Mouse (Mus musculus) bone marrow macrophage, adult 2 months (primary cell): ENCODE data around the gene Celsr2.

Experiments used
- CTCF ChIP-seq: IDR thresholded peaks from 2 replicates; pipeline ENCODE4 v1.5.1; 2012; ENCODE audit warnings: low read depth, mild to moderate bottlenecking, low read length, moderate library complexity
- POLR2A ChIP-seq: IDR thresholded peaks from 2 replicates; pipeline ENCODE4 v1.6.1; 2012; ENCODE audit warnings: mild to moderate bottlenecking, low read depth, low read length, borderline replicate concordance

- TF ChIP-seq POLR2A (no peak), CTCF (no peak)
Measured at GRCm38 (mm10) chr3:108424944-108425623, 9.7 kb upstream of the Celsr2 start.
